Mouse (Mus musculus) c-Kit-positive CD71-positive TER-119-negative erythroid progenitor cells, embryonic 14.5 days (primary cell): ENCODE measurements around the gene Gm49450.
"Not testable (repeated sequence)": the region's sequence is repeated elsewhere in the genome, so short reads cannot be mapped to it uniquely, and the experiment has no call there.

Source experiments
- DNase-seq: peaks from one replicate; pipeline ENCODE4 v3.0.0-alpha.2; 2013; ENCODE audit warnings: low read depth

Gm49450 gene

DNA sequence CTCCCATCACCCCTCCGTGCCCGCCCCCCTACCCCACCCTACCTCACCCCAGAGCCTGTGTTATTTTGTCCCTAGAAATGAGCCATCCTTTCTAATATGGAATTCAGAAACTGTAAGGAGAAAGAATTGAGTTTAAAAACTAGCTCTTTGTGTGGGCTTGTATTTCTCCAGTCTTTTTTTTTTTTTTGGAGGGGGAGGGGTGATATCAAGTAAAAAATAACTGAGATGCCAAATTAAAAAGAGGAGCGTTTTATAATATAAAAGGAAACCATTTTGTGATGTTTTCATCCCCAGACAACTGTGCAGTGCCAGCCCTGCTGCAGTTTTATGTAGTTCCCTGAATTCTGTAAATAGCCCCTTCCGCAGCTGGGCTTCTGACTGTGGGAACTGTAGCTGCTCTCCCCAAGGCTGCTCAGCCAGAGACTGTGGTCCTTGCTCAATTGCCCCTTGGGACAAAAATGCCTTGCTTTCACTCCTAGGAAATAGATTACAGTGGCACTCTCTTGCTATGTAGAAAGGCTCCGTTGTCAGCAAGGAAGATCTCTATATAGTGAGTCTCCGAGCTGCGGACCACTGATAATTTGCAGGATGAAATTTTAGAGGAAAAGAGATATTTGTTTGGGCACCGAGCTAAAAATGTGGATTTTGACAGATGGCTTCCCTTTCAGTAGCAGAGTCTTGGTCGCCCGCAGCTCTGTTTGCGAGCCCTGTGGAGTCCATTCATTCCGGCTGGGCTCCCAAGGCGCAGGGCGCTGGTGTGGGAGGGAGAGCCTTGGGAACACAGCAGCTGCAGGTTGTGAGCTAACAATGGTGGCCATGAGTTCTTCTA, 1.3 kb upstream of the Gm49450 start:
- no peak for DNase-seq

DNA sequence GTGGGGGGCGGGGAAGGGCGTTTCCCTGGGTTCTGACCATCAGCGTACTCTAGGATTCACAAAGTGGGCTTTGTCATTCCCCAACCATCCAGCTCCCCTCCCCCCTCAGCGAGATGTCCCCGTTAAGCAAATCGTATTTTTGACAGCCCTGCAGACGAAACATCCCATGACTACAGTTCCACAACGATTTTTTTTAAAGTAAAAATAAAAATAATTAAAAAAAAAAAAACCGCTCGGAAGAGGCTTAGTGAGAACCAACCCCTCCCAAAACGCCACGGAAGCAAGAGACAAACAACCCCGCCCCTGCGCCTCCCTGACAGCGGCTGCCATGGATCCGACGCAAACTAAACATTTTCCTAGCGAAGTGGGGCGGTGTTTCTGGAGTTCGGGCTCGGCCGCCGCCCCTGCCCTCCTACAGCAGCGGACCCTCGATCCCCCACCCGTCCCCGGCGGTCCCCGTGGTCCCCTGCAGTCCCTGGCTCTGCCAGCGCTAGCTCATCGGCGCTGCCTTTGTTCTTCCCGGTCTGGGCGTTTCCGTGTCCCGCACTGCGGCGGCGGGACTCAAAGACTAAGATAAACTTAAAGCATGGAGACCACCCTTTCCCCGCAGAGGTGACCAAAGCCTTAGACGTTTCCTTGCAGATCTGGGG, 475 bp downstream of the Gm49450 start:
- no peak for DNase-seq

DNA sequence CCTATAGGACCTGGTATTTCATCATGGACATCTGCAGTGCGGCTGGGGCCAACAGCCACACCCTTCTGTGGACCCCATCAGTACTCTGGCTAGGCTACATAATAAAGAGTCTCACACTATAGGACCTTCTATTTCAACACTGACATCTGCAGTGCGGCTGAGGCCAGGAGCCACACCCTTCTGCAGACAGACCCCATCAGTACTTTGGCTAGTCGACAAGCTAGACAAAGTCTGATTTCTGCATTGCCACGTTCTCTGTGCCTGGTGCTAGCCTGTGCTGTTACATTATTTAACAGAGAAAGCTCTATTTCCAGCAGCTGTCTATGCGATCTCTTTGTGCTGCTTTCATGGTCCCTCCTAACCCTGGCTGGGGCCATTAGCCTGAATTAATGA, 1.3 kb downstream of the Gm49450 start:
- no peak for DNase-seq

DNA sequence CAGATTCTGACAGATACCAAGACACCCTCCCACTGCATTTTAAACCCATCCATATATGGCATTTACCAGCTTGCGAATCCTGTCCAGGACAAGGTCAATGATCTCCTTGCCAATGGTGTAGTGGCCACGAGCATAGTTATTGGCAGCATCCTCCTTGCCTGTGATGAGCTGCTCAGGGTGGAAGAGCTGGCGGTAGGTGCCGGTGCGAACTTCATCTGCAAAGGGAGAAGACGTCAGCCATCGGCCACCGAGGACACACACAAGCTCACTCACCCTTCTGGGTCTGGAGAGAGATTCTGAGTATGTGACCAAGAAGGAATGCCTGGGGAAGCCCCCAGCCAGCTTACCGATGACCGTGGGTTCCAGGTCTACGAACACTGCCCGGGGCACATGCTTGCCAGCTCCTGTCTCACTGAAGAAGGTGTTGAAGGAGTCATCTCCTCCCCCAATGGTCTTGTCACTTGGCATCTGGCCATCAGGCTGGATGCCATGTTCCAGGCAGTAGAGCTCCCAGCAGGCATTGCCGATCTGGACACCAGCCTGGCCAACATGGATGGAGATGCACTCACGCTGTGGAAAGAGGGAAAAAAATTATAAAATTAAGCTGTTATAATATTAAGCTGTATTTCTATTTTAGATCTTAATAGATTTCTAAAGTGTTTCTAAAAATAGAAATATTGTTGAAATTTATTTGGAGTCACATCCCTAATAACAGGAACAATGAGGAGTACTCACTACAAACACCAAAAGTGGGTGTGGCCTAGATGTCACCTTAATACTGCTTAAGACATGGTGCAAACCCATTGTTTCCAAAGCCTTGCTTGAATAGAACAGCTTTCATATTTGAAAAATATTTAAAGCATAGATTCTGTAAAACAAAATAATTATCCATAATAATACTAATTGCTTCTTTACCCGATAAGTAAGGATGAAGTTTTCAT, 2.0 kb downstream of the Gm49450 start:
- DNase-seq: not testable (repeated sequence)

DNA sequence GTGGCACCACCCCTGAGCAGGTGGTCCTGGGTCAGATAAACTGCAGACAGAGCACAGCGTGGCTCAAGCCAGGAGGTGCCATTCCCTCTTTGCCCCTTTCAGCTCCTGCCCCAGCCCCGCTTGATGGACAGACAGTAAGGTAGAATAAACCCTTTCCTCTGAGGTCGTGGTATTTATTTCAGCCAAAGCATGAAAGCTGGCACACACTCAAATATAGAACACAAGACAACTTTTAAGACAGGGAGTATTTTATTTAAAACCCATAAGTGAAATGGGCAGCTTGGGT, 3.8 kb downstream of the Gm49450 start:
- DNase-seq: no peak

- DNase-seq: no peak
These were observed 4.3 kb downstream of the Gm49450 start for GRCm38 (mm10) chr15:98948857-98949606.

GRCm38 (mm10) chr15:98948382-98948781, 5.0 kb downstream of the Gm49450 start:
- no peak for DNase-seq

GRCm38 (mm10) chr15:98947884-98948283, 5.5 kb downstream of the Gm49450 start:
- no peak for DNase-seq

DNA sequence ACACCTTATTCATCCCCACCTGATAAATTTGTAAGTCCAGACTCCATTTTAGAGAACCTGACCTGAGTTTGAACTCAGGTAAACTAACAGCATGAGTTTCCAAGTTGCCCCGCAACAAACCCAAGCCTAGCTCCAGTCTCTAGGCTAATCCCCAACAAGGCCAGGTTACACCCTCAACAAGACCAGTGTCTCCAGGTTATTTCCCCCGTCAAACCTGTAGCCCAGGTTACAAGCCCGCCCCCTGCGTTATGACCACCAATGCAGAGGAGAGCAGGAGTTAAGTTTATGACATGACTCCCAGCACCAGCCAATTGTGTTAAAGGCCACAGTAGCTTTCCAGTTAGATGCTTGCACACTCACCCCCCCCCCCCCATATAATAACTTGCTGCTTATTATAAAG, 10.2 kb downstream of the Gm49450 start:
- no peak for DNase-seq

GRCm38 (mm10) chr15:98942081-98942480, 11.3 kb downstream of the Gm49450 start:
- no peak for DNase-seq

DNA sequence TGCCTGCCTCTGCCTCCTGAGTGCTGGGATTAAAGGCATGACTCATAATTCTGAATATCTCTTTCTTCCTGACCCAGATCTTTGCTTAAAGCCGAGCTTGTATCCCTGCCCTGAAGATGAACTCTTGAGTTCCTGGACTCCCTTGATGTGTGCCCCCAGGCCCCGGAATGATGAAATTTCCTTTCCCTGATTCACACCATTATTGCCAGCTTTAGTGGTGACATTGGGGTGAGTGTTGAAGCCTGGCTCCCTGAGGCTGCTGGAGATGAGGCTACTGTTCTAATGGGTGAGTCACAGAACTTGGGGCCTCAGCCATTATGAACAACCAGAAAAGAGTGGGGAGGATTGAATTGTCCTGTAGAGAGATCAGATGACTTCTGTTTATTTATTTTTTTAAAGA, 11.8 kb downstream of the Gm49450 start:
- no peak for DNase-seq

GRCm38 (mm10) chr15:98940816-98941215, 12.5 kb downstream of the Gm49450 start:
- no peak for DNase-seq

DNA sequence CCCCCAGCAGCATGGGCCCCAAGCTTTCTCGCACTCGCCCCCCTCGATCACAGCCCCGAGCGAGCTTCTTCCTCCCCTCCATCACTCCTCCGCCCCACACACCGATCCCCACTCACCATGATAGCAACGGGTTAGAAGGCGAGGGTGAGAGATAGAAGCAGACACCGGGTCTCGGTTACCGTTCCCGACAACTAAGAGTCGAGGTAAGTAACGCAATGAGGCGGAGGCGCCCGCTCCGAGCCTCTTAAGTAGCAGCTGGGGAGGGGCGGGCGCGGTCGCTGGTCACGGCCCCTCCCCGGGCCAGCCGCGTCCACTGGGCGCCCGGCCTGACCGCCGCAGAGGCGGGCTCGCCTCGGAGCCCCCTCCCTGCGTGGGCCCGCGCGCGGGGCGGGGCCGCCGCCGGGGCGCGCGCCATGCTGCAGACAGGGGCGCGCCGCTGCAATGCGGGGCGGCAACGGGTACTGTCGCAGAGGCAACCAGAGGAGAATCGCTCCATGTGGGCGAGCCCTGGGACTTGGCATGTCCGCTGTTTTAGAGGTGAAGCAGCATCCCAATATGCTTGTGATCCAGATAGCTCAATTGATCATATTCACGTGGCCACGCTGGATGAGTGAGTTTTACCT, 19.0 kb downstream of the Gm49450 start, which contains the start of gene Tuba1b:
Gene Tuba1b (minus strand): TSS at position 349 of the 623 bp plus-strand sequence.
- DNase-seq: peak; percentile 73

GRCm38 (mm10) chr15:98933833-98934216, 19.5 kb downstream of the Gm49450 start:
- DNase-seq: peak; percentile 97

DNA sequence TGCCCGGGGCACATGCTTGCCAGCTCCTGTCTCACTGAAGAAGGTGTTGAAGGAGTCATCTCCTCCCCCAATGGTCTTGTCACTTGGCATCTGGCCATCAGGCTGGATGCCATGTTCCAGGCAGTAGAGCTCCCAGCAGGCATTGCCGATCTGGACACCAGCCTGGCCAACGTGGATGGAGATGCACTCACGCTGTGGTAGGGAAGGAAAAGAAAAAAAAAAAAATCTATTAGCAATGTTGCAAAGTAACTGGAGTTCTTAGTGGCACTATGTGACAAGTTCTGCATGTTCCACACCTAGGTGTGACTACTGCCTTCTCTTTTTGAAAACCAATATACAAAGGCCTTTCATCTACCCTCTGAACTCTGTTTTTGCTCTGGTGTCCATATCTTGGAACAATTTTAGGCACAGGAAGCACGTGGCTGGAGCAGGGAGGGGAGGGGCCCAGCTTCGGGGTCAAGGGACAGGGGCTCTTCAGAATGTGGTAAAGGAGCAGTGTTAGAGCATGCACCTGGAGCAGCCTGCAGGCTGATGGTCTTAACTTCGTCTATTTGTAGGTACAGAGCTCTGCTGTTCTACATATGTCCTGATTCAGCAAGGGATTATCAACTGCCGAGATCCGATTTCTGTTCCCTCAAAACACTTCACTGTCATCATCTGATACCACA, 20.2 kb downstream of the Gm49450 start:
- DNase-seq: not testable (repeated sequence)

DNA sequence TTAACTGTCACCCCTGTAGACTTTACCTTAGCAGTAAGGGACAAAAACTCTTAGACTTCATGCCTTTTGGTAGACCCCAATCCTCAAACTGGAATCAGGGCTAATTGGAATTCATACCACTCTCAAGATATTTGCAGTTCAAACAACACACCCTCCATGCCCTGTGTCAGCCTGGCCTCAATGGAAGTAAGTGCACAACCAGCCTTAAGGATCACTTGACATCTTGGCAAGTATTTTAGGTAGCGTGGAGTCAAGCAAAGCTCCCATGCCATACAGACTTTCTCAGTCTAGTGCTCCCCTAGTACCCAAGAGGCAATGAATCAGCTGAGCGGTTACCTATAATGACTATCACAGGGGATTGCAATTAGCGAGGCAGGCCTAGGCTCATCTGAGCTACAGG, 22.4 kb downstream of the Gm49450 start:
- DNase-seq: no peak

DNA sequence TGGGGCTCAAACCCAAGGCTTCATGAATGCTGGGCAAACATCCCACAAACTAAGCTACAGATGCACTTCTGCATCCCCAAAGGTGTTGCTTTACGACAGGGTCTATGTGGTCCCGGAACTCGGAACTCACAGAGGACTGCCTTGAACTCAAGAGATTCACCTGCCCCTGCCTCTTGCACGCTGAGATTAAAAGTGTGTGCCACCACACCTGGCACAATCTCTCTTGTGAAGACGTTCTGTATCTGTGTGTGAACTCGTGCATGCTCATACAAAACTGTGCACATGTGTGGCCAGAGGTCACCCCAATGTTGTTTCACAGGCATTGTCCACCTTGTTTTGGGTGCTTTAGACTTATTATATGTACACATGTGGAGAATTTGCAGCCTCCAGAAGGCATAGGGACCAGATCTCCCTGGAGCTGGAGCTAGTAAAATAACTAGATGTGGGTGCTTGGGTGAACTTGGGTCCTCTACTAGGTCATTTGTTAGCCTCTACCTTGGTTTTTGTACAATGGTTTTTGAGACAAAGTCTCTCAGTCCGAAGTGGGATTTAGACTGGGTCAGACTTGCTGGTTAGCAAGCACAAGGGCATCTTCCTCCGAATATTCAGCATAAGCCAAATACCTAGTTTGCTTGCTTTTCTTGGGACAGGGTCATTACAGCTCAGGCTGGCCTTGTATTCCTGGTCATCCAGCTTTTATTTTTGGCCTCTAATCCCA, 23.2 kb downstream of the Gm49450 start:
- no peak for DNase-seq

DNA sequence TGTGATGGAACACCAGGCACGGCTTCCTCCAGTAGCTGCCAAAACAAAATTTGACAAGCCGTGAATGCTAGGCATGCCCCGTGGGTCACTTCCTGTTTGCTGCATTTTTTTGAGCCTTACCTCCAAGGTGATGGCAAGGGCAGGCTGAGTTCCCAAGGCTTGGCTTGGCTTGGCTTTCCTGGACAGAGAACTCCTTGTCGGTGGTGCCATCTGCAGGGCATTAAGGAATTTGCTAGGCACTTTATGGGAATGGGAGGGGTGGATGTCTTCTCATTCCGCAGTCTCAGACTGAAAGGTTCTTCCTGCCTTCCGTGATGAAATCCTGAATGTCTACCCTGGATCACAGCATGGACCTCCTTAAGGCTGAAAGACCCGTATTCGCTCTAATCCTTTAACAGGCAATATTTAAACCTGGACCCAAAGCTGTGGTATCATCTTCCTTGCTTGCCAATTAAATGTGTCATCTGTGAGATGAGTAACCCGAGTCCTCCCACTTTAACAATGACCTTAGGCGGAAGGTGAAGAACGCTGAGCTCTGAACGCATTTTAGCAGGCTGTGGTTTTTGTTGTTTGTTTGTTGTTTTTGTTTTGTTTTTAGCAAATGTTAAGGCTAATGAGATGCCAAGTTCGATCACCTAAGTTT, 24.6 kb downstream of the Gm49450 start:
- no peak for DNase-seq

- DNase-seq: no peak
These were observed 25.8 kb downstream of the Gm49450 start for GRCm38 (mm10) chr15:98927566-98927965.

DNA sequence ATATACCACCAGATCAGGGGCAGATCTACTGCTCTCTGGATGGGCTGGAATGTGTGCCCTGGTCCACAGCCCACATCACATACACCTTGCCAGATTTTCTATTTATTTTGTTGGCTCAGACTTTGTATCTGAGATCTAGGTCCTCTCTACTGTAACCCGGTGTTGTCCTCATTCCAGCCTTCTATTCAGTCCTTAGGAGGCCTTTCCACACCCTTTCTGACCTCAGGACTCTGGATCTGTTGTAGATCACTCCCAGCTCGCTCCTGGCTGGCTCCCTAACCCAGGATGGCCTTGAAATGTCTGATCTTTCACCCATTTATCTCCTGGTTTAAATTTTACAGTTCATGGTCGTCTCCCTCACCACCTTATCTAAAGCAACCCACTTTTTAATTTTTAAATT, 28.7 kb downstream of the Gm49450 start:
- no peak for DNase-seq
